Mouse (Mus musculus) heart, adult 8-10 months (tissue): Measurements from ENCODE around the gene Prodh2. TPM values are rescaled to one million over a fixed set of nuclear protein-coding genes. Genes with fewer than 3 reads are reported as not detected.
A peak's percentile ranks its signal among the peaks of the same experiment; 100 is the strongest.
"Not testable (repeated sequence)": the region's sequence is repeated elsewhere in the genome, so short reads cannot be mapped to it uniquely, and the experiment has no call there.

ENCODE experiments used
- DNase-seq: peaks from one replicate; pipeline ENCODE4 v3.0.0; 2022; ENCODE audit warnings: low spot score
- total RNA-seq, 4 experiments: library from RNA; stranded (reverse); gene quantifications; 2 replicates each; pipeline ENCODE4 v1.2.4; 2022

Prodh2 gene
- not detected for total RNA-seq

DNA sequence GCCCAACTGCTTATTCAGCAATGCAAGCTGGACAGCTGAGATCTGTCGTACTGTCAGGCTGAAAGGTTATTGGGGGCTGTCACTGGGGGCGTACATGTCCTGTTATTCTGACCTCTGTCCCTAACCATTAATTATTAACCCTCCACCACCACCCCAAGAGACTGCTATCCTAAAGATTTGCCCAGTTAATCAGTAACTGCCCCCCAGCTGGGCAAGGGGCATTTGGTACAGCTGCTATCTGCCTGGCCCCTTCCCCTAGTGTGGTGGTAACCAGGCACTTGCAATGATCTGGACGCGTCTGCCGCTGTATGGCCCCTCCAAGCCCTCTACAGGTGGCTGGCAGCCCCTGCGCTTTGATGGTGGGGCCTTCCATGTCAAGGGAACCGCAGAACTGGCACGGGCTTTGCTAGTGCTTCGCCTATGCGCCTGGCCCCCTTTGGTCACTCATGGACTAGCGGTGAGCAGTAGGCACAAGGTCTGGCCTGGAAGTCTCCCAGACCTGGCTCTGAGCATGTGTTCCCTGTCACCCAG lies at the start of gene Prodh2:
Gene Prodh2 (plus strand): TSS at position 222 of the 531 bp plus-strand sequence.
- no peak for DNase-seq

DNA sequence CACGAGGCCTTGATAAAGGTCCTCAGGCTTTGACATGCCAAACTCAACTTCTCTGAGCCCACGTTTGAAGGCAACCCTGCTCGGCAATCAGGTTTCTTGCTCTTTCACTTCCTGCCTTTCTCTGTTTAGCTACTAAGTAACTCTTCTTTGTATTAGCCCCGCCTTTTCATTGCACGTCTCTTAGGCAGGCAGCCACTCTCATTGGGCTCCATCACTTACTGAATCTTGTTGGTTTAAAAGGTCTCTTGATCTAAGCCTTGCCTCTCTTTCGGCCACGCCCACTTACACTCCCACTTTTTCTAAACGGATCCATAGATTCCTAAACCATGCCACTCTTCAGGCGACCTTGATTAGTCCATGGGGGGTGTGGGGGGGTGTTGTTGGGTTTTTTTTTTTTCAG lies 49.7 kb upstream of the Prodh2 start:
- no peak for DNase-seq

DNA sequence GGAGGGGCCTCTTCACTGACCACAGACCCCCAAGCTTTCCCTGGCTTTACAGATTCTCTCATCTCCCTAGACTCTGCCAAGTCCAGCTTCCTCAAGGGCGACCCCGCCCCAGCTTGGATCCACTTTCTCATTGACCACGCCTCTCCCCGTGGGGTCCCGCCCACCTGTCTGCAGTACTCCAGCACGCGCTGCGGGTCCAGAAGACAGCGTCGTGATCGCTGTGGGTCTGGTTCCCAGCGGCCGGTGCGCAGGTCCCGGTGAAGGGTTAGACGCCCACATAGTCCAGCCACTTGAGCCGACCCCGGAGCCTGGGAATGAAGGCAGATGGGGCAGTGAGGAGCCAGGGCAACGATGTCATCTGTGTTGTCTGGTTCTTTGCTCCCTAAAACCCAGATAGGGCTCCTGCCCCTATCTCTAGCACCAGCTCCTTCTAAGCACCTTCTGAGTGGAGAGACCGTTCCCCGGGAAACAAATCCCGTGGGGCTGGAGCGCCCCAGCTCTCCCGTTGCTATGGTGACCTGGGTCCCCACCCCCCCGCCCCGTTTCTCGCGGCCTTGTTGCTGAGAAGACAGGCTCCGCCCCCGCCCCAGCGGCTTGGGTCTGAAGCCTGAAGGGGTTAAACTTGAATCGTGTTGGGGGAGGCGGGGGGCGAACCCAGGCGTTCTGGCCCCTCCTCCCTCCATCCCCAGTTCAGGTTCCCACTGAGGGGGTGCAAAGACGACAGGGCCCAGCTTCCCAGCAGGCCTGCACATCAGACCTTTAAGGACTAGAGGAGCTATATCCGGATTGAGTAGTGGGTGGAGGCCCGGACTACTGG lies 49.1 kb upstream of the Prodh2 start:
- DNase-seq, result no peak

DNA sequence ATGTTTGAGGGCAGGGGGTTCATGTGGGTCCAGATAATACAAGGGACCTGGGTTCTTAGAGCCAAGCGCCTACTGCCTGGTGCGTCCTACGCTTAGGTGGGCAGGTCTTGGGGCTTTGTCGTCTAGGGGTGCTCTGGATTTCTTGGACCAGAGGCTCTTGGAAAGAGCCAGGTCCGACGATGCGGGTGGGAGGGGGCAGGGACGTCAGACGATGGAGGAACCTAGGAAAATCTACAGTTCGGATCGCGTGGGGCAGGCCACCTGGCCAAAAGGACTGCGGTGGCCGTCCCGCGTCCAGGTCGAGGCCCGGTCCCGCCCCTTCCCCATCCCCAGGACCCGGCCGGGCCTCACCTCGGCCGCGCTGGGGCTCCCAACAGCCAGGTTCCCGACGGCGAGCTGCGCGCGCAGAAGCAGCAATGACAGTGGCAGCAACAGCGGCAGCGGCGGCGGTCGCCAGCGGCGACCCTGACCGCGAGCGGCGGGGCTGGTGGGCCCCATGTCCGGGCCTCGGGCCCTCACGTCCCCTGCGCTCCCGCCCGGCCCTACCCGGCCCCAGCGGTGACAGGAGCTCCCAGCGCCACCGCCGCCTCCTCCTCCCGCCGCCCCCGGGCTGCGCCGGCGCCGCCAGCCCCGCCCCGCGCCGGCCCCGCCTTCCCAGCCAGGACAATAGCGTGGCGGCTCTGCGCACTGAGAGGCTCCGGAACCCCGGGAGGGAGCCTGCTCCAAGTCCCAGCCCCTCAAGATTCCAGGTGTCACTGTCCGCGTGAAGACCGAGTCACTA lies 48.3 kb upstream of the Prodh2 start, which contains the start of gene Aplp1:
Gene Aplp1 (minus strand): TSS at position 565 of the 781 bp plus-strand sequence.
- DNase-seq, result peak; percentile 24

DNA sequence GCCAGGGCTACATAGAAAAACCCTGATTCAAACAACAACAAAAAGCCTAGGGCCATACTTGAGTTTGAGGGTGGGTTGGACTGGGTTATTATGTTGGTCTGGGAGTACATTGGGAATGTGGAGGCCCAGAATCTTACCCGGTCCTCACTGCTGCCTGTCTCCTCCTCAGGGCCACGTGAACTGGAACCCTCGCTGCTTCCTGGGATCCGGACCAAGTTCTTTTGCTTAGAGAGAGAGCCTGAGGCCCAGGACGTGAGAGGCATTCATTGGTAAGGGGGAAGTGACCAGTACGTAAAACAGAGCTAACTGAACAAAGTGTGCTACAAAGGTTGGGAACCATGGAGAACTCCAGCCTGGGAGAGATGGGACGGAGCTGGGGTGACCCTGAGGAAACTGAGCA lies 43.2 kb upstream of the Prodh2 start:
- no peak for DNase-seq

DNA sequence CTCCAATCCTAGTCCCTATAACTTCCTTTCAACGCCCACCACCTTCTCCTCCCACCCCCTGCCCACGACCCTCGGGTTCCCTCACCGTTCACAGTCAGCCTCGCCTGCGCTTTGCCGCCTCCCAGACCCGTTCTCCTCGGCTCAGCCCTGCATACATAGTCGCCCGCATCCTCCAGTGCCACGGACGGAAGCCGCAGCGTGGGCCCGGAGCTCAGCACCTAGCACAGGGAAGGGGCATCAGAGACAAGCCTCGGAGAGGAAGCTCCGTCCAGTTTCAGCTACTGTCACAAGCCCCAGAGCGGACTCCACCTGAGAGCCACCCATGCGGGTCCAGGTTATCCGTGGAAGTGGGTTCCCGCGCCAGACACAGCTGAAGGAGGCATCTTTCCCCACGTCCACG lies 40.1 kb upstream of the Prodh2 start:
- no peak for DNase-seq

DNA sequence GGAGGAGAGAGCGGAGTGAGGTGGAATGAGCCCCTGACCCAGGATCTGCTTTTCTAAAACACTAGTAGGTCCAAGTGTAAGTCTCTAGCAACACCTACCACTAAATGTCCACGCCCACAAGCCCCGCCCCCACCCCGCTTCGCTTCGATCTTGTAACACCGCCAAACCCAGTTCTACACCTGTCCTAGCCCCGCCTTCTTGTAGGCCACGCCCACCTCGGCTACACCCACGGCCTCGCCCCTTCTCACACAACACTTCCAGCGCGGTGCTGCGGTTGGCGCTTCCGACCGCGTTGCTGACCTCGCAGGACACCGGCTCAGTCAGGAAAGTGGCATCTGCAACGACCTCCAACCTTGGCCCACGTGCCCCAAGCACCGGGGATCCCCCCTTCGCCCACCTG lies 39.7 kb upstream of the Prodh2 start:
- DNase-seq, result no peak

DNA sequence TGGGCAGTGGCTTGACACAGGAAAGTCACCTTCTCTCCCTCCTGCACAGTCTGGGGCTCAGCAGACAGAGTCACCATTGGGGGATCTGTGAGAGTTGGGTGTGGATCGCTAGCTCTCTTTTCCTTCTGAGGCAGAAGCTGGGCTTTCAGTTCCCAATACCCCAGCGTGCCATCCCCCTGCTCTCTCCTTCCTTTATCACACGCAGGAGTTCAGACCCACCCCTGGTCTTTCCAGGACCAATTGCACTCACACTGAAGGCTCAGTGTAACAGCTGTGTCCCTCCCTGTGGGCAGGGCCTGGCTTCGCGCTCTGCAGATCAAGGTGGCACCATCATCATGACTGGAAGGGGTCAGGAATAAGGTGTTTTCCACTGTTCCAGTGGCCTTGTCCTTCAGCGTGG lies 39.2 kb upstream of the Prodh2 start:
- no peak for DNase-seq

DNA sequence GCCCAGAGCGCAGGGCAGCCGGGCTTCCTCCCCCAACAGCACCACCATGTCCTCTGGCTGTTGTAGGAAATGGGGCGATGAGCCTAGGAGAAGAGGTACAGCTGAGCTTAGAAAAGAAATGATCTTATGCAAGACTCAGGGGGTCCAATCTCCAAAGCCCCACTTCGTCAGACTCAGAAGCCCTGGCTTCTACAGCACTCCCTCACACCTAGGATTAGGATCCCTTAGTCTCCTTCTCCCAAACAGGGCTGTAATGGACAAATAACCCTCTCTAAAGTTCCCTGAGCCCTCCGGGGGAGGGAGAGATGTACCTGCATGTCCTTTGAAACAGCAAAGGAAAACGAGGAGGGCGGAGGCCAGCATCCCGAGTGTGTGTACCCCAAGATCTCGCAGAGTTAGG lies 36.9 kb upstream of the Prodh2 start:
- DNase-seq, result no peak

DNA sequence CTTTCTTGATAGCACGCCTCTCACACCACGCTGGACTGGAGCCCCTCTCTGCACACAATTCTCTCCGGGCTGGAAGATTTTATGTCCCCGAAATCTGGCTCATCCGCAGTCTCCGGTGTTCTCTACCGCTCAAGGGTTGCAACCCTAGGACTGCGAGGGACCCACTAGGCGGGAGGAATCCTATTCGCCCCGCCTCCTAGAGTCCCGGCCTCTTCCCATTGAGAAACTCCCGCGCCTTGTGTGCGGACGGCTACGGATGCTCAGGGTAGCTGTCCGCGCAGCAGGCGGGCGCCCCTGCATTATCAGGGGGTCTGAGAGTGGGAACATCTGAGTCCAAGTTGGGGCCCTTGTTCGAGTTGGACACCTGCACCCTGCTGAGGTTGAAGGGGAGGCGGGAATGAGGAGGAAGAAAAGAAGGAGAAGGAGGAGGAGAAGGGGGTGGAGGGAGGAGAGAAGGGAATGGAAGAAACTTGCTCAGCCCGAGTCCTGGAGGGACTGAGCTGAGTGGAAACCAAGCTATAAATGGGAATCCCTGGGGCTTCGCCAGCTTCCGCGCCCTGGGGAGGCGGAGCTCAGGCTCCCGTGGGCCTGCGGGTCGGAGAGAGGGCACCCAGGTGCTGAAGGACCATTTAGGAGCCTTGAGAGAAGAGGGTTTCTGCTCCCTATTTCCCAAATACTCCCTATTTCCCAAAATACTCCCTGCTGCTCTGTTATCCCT lies 36.4 kb upstream of the Prodh2 start:
- DNase-seq, result no peak

DNA sequence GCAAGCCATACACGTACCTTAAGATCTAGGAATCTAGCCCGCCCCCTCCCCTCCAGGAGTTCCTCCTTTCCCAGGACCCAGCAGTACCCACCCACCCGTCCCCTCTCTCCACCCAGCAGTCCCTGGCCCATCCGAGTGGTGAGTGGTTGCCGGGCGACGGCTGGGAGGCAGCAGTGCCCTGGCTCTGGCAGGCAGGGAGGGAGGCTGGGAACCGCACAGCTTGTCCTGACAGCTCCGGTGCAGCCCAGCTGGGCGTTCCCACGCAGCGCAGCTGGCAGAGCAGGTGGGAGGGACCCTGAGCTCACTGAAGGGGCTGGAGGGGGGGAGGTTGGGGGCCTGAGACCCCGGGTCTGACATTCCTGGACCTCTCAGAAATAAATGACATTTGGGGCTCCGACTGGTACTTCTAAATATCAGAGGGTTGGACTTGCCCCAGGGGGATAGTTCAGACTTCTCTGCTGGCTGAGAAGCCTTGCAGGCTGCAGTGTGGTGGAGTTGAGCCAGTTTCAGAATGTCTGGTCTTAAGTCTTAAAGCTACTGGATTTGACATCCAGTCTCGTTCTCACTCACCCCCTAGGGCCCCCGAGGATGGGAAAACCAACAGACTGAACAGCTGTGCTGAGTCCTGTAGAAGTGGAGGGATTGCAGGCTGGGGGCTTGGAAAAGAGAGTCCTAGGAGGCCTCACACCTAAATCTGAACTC lies 35.6 kb upstream of the Prodh2 start, which contains the start of the genes Kirrel2 and Nphs1:
Gene Kirrel2 (minus strand): TSS at position 62 of the 702 bp plus-strand sequence.
Gene Nphs1 (plus strand): TSS at position 687 of the 702 bp plus-strand sequence.
- no peak for DNase-seq

DNA sequence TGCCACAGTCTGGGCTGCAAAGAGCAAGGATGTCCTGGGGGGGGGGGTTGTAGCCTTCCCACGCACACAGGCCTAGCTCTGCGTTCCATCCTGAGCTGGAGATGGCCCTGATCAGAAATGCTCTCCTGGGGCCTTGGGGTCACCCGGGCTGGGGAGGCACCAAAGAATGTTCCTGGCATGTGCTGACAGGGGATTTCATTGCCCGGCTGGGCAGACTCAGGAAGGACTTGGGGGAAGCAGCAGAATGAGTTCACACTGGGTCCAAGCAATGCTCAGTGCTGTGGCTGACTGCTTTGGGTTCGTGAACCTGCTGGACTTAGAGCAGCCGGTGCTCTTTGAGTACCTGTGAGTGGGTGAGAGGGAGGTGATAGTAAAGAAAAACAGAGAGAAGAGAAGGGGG lies 33.9 kb upstream of the Prodh2 start:
- no peak for DNase-seq

DNA sequence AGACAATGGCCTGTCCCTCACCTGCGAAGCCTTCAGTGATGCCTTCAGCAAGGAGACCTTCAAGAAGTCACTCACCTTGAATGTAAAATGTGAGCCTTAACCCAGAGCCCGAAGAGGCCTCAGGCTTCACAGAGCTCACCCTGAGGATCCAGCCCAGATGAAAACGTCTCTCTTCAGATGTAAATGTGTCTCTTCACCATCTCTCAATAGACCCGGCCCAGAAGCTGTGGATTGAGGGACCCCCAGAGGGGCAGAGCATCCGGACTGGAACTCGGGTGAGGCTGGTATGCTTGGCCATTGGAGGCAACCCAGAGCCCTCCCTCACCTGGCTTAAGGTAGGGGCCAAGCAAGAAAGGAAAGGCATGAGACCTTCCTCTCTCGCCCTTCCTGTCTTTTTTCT lies 29.9 kb upstream of the Prodh2 start:
- no peak for DNase-seq

DNA sequence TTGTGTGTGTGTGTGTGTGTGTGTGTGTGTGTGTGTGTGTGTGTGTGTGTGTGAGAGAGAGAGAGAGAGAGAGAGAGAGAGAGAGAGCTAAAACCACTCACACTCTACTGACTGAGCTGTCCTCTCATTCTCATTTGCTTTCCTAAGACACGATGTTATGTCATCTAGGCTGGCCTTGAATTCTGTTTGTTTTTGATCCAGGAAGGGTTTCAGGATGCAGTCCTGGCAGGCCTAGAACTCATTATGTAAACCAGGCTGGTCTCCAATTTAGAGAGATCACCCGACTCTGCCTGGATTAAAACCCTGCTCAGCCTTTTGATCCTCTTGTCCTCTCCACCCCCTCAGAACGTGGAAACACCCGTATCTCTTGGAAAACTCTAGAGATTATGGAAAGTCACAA lies 29.4 kb upstream of the Prodh2 start:
- no peak for DNase-seq

DNA sequence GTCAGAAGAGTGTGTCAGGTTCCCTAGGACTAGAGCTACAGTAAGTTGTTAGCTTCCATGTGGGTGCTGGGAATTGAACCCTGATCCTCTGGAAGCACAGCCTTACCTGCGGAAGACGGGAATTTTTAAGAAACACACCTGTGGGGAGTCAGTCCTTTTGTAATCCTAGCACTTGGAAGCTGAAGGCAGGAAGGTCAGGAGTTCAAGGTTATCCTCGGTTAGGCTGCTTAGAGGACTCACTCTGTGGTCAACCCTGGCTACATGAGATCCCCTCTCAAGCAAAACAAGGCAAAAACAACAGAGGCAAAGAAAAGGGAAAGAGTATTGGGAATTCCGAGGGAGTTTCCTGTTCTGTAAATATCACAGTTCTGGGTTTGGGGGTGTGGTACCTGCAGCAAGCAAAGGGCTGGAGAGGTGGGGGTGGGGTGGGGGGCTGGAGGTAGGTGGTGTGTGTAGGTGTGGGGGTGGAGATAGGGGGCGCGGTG lies 28.6 kb upstream of the Prodh2 start:
- no peak for DNase-seq

DNA sequence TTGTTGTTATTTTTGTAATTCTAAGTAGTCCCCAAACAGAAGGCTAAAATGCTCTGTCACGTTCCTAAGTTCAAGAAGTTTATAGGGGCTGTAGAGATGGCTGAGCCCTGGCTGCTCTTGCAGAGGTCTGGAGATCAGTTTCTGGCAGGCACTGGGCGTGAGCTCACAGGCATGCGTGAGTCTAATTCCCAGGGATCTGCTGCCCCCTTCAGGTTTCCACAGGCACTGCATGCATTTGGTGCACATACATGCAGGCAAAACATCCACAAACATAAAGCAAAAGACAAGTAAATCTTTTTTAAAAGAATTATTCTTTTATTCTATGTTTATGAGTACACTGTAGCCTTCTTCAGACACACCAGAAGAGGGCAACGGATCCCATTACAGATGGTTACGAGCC lies 21.0 kb upstream of the Prodh2 start:
- no peak for DNase-seq

DNA sequence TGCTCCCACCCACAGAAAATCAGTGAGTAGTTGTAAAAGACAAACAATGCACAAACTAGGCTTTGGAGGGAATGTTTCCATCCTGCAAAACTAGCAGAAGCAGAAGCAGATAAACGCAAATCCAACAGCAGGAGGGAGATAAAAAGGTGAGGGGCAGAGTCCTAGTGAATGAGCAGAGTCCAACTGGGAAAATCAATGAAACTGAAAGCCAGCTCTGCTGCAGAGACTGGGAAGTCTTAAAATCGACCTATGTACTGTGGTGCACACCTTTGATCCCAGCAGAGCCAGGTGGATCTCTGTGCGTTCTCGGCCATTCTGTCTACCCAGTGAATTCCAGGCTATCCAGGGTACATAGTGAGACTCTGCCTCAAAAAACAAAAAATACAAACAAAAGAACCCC lies 18.4 kb upstream of the Prodh2 start:
- no peak for DNase-seq

DNA sequence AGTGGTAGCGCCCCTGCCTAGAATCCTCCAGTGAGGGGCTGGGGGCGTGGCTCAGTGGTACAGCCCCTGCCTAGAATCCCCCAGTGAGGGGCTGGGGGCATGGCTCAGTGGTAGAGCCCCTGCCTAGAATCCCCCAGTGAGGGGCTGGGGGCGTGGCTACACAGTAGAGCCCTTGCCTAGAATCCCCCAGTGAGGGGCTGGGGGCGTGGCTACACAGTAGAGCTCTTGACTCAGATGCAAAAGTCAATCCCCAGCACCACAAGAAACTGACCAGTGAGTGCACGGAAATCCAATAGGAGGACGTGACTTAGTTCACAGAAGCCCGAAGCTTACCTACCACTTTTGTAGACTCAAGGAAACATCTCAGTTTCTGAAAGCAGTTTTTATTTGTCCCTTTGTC lies 17.3 kb upstream of the Prodh2 start:
- not testable (repeated sequence) for DNase-seq

DNA sequence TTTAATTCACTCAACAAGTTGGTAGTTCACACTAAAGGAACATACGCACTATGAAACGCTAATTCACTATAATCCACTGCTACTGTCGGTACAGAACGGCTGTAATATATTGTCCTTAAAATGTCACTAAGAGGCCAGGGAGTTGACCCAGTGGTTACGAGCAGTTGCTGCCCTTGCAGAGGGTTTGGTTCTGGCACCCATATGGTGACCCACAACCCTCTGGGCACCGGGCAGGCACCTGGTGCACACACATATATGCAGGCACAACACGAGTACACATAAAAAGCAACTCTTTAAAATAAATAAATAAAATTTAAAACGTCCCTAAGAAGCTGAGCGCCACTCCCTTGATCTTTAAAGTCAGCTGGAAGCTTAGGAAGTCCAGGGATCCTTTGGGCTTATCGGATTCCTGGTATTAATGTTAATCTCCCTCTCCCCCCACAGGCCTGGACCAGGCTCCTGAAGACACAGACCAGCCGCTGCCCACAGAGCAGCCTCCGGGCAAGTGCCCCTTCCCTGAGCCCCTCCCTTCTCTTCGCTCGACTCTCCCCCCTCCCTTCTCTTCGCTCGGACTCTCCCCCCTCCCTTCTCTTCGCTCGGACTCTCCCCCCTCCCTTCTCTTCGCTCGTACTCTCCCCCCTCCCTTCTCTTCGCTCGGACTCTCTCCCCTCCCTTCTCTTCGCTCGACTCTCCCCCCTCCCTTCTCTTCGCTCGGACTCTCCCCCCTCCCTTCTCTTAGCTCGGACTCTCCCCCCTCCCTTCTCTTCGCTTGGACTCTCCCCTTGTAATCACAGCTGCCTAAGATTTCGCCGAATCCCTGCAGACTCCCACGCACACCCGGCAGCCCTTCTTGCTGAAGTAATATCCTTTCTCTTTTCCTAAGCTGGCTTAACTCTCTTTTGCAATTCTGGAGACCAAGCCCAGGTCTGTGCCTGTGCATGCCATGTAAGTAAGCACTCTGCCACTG lies 15.7 kb upstream of the Prodh2 start:
- DNase-seq, result no peak

DNA sequence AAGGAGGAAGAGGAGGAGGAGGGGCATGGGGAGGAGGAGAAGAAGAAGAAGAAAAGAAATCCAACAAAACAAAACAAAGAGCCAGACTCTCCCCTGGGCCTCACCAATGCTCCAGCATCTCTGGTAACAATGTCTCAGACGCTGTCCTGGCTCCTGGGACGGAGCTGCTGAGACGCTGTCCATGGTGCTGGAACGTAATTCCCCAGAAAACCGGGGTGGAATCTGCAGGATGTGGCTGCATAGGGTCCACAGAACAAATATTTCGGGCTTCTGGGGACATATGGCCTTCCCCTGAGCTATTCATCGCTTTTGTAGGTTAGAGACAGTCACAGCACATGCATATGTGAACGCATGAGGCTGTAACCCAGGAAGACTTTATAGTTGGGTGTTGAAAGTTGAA lies 9.2 kb upstream of the Prodh2 start:
- no peak for DNase-seq
